Mouse (Mus musculus) right cerebral cortex, postnatal 4 days (tissue): ENCODE measurements at regions not wholly inside any gene's neighbourhood (a gene's known extent, or its start where the extent isn't known, plus 50 kb on each side); places are given as distances from the start of the nearest gene placed in this dataset.

Experiments
- DNase-seq: peaks from one replicate; pipeline ENCODE4 v3.0.0-alpha.2; 2022

DNA sequence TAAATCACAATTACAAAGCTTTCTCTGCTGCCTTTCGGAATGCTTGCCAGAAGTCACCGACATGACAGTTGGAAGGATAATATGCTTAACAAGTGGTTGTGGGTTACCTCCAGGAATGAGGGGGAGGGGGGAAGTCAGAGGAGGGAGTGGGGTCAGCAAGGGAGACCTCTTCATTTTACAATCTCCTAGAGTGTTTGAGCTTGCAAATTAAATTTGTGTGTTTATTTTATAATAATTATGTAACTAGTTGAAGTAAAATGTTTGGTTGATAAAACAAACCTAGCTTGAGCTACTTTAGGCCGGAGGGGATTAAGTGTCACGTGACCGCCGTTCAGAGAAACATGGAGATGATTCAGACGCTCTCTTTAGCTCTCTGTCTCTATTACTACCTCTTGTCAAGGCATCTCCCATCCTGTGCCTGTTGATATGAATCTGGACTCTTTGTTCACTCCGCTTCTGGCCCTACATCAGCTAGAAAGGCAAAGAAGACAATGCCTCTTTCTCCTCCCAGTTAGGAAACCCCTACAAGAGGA is 227.3 kb upstream of the Irx5 start:
- DNase-seq, result no peak

DNA sequence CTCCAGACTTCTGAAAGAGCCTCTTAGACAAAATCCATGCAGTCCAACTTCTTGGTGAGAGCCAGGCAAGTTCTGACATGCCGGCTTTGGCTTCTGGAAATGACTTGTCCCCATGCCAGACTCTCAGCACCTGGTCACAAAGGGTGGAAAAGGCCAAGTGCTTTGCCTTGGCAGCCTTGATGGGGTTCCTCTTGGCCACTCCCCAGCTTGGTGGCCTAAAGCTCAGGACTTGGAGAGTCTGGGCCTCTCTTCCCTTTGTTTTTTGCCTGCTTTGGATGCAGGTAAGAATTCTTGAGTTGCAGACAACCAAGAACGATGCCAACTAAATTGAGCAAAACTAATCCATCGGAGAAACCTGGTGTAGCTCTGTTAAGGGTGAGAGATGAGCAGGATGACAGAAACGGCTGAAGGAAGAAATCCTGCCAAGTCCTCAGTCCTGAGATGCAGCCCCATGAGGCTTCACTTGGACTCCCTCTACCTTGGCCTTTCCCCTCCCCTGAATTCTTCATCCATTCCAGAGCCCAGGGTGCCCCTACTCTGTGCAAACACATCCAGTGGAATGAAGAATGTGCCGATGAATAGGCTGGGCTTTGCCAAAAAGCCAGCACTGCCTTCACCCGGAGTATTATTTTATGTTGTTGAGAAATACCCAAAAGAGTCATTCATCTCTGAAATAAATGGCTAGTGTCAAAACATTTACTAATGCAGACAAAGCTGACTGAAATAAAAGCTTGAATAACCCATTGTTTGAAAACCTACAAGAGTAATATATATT is 228.0 kb upstream of the Irx5 start:
- DNase-seq, result no peak

DNA sequence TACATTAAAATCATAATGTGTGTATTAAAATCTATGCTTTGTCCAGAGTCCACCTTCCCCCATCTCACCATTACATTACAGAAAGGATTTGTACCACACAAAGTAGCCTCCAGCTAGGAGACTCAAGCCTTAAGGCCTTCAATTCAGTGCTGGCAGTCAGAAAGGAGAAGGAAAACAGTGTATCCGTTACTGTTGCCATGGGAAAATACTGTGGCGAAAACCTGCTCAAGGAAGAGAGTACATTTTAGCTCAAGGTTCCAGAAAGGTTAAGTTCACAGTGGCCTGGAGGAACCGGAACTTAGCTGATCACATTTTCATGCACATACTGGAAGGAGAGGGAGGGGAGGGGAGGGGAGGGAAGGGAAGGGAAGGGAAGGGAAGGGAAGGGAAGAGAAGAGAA is 231.8 kb upstream of the Irx5 start:
- no peak for DNase-seq

DNA sequence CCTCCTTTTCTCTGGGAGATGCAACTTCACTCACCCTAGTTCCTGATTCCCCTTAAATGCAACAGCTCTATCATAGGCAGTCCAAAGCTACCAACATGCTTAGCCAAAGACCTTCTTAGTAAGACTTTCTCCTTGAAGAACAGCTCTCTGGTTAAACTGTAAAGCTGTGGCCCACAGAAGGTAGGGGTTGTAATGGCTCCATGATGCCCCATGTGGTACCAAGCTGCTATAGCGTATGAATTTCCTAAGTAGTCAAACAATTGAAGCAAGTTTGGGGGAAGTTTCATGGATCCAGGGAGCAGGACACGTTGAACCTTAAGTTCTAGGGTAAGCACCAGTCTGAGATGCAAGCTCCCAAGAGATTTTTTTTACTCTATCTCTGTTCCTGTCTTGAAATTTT is 236.1 kb upstream of the Irx5 start:
- DNase-seq, result no peak

DNA sequence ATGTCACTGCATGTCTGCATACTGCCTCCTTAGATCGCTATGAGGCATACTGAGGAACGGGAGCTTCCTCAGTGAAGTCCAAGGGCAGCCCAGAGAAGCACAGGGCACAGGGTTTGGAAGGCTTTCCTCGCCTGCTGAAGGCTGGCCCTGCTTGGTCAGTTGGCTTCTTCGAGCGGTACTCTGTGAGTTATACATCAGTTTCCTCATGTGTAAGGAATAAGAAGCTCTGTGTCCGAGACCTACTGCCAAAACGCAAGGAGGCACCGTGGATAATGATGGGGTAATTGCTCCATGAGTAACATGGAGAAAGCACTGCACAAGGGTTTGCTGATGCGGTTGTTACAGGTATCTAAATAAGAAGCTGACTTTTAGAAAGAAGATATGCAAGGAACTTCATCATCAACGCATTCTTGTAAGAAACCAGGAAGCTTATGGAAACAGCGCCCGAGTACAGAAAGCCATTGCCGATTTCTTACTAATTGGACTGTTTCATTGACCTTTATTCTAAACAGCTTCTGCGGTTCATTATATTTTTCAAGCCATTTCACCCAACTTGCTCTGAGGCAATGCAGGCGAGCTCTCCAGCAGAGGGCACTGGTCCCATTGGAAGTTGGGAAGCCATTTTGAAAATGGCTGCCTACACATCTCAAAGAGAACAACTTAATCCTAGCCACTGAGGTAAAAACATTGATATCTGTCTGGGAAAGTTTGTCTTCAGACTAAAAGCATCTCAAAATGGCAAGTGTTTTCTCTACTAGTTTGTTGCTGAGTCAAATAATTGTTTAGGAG is 241.8 kb upstream of the Irx5 start:
- DNase-seq, result peak; percentile 22

DNA sequence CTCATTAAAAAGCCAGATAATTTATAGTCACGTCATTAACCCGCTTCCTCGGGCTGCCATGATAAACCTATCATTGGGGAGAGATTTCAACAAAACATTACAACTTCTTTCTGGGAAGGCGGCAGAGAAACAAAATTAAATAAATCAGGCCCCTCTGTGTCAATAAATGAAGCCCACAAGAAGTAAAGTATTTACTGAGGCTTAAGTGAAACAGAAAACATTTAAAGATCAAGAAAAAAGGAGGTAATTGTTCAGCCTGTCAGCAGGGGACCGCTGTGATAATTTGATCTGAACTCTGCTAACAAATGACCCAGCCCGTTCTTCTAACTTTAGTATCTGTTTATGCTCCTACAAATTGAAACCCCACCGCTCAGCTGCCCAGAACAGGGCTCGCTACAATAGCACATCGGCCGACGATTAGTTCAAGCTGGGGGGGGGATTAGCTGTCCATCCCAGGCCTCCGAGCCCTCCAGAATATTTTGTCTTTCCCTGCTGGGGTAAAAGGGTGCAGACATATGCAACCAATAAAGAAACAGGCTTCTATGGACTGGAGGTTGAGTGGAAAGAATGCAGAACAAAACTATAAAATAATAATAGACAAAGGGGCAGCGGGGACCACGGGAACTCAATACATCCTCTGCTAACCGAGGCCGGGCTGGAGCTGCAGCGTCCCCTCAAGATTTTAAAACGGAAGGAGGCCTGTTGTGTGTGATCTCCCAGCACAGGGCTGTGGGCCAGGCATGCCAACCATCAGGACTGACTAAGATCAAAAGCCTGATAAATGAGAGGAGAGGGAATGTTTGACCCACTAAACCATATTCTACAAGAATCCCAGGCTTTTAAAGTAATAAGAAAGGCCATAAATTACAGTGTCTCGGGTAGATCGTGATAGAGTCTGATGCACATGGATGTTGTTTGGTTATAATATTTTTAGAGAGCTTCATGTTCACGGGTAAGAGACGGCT is 242.8 kb upstream of the Irx5 start:
- no peak for DNase-seq

DNA sequence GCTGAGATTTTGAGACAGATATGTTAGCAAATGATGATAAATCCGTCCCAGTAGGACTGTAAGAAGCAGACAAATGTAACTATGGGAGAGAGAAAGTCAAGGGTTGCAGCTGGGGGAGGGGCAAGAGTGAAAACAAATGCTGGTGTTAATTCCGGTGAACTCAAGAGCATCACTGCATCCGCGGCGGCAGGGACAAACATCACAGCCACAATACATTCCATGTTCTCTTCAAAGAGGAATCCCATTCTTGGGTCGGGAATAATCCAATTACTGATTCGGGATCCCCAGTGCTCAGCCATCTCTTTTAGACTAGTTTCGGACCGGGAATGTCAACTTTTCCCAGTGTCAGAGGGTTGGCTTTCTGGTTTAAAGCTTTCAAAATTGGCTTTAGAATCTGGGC is 243.5 kb upstream of the Irx5 start:
- no peak for DNase-seq

DNA sequence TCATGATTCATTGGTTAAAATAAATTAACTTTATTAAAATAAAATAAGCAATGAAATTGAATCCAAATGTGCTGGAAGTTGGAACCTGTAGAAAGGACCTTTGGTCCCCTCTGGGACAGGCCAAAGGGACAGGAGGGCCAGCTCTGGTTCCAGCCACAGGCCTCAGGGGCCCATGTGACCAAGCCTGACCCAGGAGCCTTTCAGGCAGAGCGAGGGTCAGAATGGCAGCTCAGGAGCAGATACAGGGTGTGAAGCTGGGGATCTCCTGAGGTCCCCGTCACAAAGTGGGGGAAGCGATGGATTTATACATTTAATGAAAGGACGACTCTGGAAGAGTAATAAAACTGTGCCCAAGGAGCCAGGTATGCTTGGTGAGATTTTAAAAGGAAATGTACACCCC is 244.0 kb upstream of the Irx5 start:
- DNase-seq, result no peak

DNA sequence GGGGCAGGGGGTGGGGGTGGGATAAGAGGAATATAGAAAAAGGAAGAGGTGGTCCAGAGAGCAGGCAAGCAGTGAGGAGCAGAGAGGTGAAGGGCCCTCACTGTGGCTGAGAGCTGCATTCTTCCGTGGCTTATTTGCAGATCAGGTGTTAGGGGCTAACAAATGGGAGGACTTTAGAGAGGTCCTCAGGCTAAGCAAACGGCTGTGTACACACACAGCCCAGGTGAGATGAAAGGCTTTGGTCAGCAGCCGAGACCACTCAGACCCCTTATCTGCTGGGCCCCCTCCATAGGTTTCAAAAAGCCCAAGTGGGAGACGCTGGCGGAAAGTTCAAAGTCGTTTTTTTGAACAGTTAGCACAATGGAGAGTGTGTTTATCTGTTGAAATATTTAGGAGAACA is 252.9 kb upstream of the Irx5 start:
- DNase-seq, result no peak

DNA sequence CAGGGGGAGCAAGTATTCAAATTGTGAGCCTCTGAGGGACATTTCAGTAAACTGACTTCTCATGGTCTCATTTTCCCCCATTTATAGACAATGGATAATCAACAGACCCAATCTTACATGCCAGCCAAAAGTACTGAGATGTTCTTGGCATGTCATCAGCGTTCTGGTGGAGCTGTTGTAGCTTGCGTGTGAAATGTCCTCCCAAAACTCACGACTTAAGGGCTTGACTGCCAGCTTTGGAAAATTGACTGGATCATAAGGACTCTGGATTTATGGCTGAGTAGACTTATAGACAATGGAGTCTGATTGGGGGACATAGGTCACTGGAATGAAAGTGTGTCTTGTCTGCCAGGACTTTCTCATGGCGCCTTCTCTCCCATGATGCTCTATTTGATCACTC is 254.9 kb upstream of the Irx5 start:
- DNase-seq, result no peak

DNA sequence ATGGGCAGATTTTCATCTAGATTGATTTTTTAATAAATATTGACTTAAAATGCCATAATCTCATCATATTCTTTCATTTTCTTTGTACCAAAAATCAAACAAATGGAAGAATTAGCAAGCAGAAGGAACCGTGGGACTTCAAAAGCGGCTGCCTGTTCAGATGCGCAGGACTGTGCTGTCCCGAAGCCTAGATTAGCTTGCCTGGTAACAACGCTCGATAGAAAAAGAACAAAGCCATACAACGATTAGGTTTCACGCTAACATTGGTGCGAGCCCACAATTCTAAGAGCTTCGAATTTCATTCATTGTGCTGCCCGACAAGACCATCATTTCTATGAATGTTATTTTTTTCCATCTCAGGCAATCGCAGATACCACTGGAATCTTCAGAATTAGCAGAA is 262.1 kb upstream of the Irx5 start:
- DNase-seq, result no peak

DNA sequence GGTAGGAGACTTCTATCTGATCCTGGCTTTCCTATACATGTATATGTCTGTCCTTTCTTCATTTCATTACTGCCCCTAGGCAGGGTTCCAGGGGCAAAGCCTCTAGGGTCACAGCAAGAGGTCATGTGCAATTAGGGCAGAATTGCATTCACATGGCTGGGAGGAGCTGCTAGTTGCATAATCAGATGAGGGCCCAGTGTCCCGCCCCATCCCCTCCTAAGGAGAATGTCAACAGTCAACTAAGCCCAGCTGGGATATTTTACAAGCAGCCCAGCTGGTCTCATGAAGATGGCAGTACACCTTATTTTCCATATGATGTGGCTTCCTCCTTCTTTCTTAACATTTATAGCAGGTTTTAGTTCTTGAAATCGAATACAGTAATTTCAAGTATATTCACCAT is 273.3 kb upstream of the Irx5 start:
- no peak for DNase-seq

DNA sequence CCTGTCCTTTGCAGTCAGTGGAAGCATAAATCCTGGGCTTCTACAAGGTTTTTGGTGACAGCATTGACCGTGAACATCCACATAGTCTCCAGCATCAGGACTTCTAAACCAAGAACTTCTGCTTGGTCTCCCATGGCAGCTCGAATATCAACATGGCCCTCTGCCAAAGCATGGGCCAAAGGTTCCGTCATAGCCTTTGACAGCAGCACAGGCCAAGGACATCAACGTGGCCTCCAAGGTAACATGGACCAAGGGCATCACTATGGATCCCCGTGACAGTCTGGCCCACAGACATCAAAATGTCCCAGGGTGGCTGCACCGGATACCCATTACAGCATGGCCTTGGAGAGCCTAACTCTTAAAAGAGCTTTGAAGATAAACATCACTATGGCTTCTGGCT is 275.5 kb upstream of the Irx5 start:
- no peak for DNase-seq

DNA sequence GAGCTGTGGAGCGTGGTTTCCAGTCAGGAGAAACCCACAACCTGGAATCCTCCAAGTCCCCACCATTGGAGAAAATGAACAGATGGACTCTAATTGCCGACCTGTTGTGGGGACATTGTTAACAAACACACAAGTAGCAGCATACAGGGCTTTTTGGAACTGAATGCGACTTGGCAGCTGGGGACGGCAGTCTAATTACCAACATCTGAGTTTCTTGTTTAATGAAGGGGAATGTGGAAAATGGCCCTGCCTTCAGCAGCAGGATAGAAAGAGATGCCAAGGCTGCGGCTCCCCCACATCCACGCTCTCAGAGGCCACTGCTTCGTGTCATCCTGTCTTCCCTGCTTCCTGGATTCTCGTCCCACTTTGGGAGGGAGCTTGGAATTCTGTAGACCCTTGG is 276.6 kb upstream of the Irx5 start:
- DNase-seq, result peak; percentile 6

DNA sequence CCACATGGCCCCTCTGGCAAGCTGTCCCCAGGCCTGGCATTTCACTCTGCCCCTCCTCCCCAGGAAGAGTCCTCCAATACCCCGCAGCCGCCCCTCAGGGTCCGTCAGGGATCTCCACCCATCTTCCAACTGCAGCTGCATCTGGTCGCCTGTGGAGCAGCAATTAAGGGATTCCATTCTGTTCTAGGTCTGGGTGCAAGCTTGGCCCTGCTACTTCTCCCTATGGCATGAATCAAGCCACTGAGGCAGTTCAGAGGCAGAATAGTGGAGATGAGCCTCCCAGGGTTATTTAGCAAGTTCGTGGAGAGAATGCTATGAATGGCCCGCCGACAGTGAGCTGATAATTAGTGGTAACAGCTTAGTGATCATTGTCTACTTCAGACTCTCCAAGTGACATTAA is 275.7 kb upstream of the Irx3 start:
- no peak for DNase-seq

DNA sequence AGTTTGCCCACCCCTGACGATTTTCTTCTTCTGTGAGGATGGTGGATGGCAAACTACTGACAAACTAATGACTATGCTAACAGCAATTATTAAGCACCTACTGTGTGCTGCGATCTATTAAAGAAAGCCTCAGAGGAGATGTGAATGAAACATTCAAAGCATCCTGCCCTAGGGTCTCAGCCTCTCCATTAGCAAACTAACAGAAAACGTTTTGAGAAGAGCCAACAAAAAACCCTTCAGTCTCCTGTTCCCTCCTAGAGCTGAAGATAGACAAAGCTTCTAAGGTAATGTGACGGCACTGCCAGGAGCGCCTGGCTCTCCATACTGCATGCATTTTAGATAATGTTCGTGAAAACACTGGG is 270.4 kb upstream of the Irx3 start:
- DNase-seq, result no peak

DNA sequence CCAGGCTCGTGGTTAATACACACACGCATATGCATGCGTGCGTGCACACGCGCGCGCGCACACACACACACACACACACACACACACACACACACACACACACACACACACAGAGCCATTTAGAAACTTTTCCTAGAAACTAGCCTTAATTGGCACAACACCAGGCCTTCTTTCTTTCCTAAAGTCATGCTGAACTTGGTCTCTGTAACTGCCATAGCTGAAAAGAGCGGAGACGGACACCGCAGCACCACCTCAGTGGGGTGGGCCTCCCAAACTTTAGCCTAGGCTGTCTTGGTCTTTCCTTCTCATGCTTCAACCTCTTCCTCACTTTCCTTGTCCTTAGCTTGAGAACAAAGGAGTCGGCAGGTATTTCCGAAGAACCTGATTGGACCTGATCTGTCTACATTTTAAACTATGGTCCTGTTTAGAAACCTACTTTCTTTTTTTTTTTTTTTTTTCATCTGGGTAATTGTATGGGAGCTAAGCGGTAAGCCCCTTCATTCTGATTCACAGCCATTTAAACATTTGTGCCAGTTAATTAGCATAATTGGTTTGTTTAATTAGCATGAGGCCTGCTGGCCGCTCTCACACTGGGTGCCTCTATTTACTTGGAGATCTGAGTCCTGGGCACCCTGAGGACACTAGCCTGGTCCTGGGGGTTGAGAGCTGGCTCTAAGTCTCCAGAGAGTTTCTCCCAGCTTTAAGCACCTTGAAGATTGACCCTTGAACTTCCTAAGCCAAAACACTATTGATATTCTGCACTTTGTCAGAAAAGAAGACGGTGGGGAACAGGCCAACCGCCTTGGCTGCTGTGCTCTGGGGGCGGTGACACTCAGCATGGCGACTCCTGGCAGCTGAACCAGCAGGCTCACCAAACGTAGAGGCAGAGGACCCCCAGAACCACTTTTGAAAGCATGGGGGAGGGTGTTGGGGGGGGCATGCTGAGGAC is 269.7 kb upstream of the Irx3 start:
- DNase-seq, result peak; percentile 9

DNA sequence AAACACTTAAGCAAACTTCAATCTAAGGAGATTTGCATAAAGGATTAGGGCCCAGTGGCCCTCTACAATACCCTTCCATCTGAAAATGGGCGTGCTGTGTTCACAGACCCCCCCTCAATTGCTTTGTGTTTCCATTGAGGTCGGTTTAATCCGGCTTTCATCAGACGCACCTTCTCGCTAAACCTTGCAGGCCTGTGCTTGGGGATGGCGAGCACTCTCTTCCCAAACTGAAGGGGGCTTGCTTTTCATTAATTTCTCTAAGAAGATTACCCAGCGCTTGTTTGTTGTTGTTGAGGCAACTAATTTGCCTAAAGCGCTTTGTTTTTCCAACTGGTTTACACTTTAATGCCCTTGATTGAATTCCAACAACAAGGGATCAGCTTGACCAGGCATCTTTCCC is 268.8 kb upstream of the Irx3 start:
- no peak for DNase-seq

DNA sequence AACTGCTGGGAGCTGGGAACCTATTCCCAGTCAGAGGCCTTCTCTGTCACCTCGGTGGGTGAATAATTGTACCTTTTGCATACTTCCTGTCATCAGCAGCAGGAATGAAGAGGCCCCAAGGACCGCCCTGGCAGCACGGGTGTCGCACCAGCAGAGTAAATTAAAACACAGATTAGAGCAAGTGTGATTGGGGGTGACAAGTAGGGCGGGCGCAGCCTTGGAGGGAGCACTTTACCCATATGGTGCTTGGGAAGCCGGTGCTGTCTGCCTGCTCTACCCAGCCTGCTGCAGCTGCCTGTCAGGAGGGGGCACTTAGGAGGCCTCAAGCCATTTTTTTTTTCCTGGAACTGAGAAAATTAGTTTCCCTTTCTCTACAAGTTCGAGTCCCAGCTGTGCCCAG is 264.6 kb upstream of the Irx3 start:
- DNase-seq, result no peak

DNA sequence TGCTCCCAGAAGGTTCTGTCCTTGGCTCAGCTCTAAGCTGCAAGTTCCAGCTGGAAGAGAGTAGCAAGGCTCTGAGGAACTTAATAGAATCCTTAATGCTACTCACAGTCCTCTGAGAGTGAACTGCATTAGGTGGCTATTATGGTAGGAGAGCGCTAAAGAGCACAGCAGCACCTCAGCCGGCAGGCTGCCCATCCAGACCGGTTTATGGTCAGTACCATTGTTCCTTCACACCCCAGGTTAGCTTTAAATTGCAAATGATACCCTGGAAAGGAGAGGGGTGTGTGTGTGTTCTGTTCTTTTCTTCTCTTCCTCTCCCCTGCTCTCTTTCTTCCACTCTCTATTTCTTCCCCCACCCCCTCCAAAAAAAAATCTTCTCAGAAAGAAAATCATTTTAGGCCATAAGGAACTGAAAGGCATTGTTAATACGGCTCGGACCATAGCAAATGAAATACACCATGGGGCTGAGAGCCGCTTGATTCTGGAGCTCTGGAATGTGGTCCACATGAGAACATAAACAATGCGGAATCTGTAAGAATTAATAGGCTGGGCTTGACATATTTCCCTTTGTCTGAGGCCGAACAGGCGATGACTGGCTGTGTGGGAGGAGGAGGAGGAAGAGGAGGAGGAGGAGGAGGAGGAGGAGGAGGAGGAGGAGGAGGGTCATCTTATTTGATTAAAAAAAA is 263.8 kb upstream of the Irx3 start:
- DNase-seq, result no peak

DNA sequence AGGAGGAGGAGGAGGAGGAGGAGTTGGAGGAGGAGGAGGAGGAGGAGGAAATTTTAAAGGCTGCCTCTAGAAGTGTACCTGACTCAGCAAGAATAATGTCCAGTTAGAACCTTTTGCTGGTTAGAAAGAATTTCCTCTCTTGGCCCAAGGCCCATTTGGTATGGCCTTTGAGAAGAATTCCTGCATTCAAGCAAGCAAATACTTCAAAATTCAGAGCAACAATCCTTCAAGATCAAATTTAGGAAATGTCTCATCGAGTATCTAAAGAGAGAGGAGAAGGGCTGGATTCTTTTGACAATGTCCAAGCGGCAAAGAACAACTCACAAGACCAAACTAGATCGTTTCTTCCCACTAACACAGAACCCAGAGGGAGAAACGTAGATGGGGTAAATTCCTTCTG is 263.1 kb upstream of the Irx3 start:
- no peak for DNase-seq
